15 mouse cellular contexts compared by ENCODE assay signal in the genomic region with DNA sequence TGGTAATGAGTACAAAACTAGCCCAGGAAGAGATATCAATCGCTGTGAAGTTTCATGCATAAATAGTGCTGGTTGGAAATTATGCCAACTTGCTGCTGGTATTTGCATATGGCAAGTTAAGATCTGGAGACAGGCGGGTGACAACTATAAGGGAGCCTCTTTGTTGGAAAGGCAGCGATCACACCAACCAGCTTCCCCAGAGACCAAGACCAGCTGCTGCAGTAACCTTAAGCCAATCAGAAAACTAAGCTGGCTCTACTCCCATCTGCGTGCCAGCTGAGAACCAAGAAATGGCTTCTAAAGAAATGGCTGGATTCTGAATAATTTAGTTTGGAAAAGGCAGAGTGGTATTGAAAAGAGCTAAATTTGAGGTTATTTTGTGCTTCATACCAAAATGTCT.
DNase-seq lines count a peak whose midpoint lies in the region; ATAC-seq and TF ChIP-seq lines count a peak whose summit lies in the region.
"Had no signal": no experiment of that assay in that cellular context is flagged by ENCODE, and none has a peak within 500 bp of the region (broad histone marks: within the 10 kb centered on the region; RNA-seq: fewer than 3 reads in every experiment).

No protein-coding gene starts in this region.

- no peak for DNase-seq in forebrain, embryonic 11.5 days (ENCODE audit: low spot score)
- DNase-seq in forebrain, embryonic 10.5 days (ENCODE audit: extremely low spot score, low spot score) = no peak
- DNase-seq in forebrain, embryonic 14.5 days (ENCODE audit: low spot score) = peak; percentile 87
- DNase-seq in hindbrain, postnatal 0 days (ENCODE audit: low spot score) = peak; percentile 72
- DNase-seq in urinary bladder, postnatal 36 days (ENCODE audit: low spot score in 2 of 2) = no peak
- DNase-seq in spleen, postnatal 4 days (ENCODE audit: low spot score in 2 of 2) = no peak
- no peak for DNase-seq in kidney, postnatal 25 days
- DNase-seq: cerebellum, adult 11-12 months; lung, postnatal 14 days; thymus, adult 18-20 months had no signal

- no peaks in the 10 kb centered on the region for H3K9me3 ChIP-seq in forebrain, embryonic 11.5 days (ENCODE audit: control insufficient read depth, low read length)
- H3K9me3 ChIP-seq in forebrain, embryonic 10.5 days = no peaks in the 10 kb centered on the region
- H3K9me3 ChIP-seq in forebrain, embryonic 14.5 days (replicated peaks; ENCODE audit: control insufficient read depth, low read length) = no peaks in the 10 kb centered on the region
- no peaks in the 10 kb centered on the region for H3K9me3 ChIP-seq in hindbrain, postnatal 0 days (ENCODE audit: low read length)
- H3K9me3 ChIP-seq in neural tube, embryonic 14.5 days (ENCODE audit: control insufficient read depth, low read length) = no peaks in the 10 kb centered on the region
- H3K9me3 ChIP-seq: G1E; heart, embryonic 15.5 days; liver, embryonic 12.5 days had no signal

- no peak overlapping the region for H3K27ac ChIP-seq in forebrain, embryonic 11.5 days (ENCODE audit: low read depth, low read length)
- H3K27ac ChIP-seq in forebrain, embryonic 10.5 days = no peak overlapping the region
- no peak overlapping the region for H3K27ac ChIP-seq in forebrain, embryonic 14.5 days (ENCODE audit: low read depth, low read length)
- no peak overlapping the region for H3K27ac ChIP-seq in hindbrain, postnatal 0 days
- H3K27ac ChIP-seq in neural tube, embryonic 14.5 days (ENCODE audit: low read depth, low read length) = no peak overlapping the region
- H3K27ac ChIP-seq: heart, embryonic 15.5 days; liver, embryonic 12.5 days had no signal

- peak; percentile 71; the same call in 1 of the 2 replicates for ATAC-seq in forebrain, embryonic 11.5 days (replicated peaks; ENCODE audit: low FRiP score)
- ATAC-seq in forebrain, embryonic 14.5 days = peak; percentile 99
- peak; percentile 80 for ATAC-seq in hindbrain, postnatal 0 days
- ATAC-seq in neural tube, embryonic 14.5 days (ENCODE audit: low read depth) = peak; percentile 69; the same call in 1 of the 2 replicates
- ATAC-seq: intestine, embryonic 16.5 days; liver, embryonic 12.5 days had no signal

- H3K4me2 ChIP-seq in forebrain, embryonic 11.5 days (ENCODE audit: low read depth, low read length, severe bottlenecking) = no peak overlapping the region
- no peak overlapping the region for H3K4me2 ChIP-seq in forebrain, embryonic 14.5 days (ENCODE audit: low read length)
- no peak overlapping the region for H3K4me2 ChIP-seq in hindbrain, postnatal 0 days (ENCODE audit: low read depth, low read length)
- H3K4me2 ChIP-seq in neural tube, embryonic 14.5 days (ENCODE audit: low read depth, low read length) = no peak overlapping the region
- H3K4me2 ChIP-seq: heart, embryonic 15.5 days; liver, embryonic 12.5 days had no signal

- no peaks in the 10 kb centered on the region for H3K36me3 ChIP-seq in forebrain, embryonic 11.5 days (ENCODE audit: control insufficient read depth, insufficient read depth, low read length)
- H3K36me3 ChIP-seq in forebrain, embryonic 10.5 days (replicated peaks) = no peaks in the 10 kb centered on the region
- H3K36me3 ChIP-seq in forebrain, embryonic 14.5 days (ENCODE audit: control insufficient read depth, insufficient read depth, low read length) = no peaks in the 10 kb centered on the region
- H3K36me3 ChIP-seq in hindbrain, postnatal 0 days (ENCODE audit: insufficient read depth, low read length) = no peaks in the 10 kb centered on the region
- no peaks in the 10 kb centered on the region for H3K36me3 ChIP-seq in neural tube, embryonic 14.5 days (ENCODE audit: control insufficient read depth, insufficient read depth, low read length)
- H3K36me3 ChIP-seq: G1E; heart, embryonic 15.5 days; liver, embryonic 12.5 days had no signal

- no peaks in the 10 kb centered on the region for H3K27me3 ChIP-seq in forebrain, embryonic 11.5 days (ENCODE audit: control insufficient read depth, insufficient read depth, low read length)
- H3K27me3 ChIP-seq in forebrain, embryonic 10.5 days (ENCODE audit: poor library complexity, severe bottlenecking) = no peaks in the 10 kb centered on the region
- no peaks in the 10 kb centered on the region for H3K27me3 ChIP-seq in forebrain, embryonic 14.5 days (replicated peaks; ENCODE audit: control insufficient read depth, insufficient read depth, low read length)
- no peaks in the 10 kb centered on the region for H3K27me3 ChIP-seq in hindbrain, postnatal 0 days (ENCODE audit: insufficient read depth, low read length)
- no peaks in the 10 kb centered on the region for H3K27me3 ChIP-seq in neural tube, embryonic 14.5 days (ENCODE audit: control insufficient read depth, insufficient read depth, low read length)
- H3K27me3 ChIP-seq: heart, embryonic 15.5 days; liver, embryonic 12.5 days had no signal

- H3K9ac ChIP-seq in forebrain, embryonic 11.5 days (ENCODE audit: low read length) = no peak overlapping the region
- no peak overlapping the region for H3K9ac ChIP-seq in forebrain, embryonic 14.5 days (ENCODE audit: low read length)
- H3K9ac ChIP-seq in hindbrain, postnatal 0 days (replicated peaks; ENCODE audit: low read length) = no peak overlapping the region
- no peak overlapping the region for H3K9ac ChIP-seq in neural tube, embryonic 14.5 days (replicated peaks; ENCODE audit: low read depth, low read length)
- H3K9ac ChIP-seq: heart, embryonic 15.5 days; liver, embryonic 12.5 days had no signal

- H3K4me1 ChIP-seq in forebrain, embryonic 11.5 days (replicated peaks; ENCODE audit: control insufficient read depth, insufficient read depth, low read length) = no peaks in the 10 kb centered on the region
- H3K4me1 ChIP-seq in forebrain, embryonic 10.5 days = no peaks in the 10 kb centered on the region
- H3K4me1 ChIP-seq in forebrain, embryonic 14.5 days (ENCODE audit: control insufficient read depth, insufficient read depth, low read length) = no peaks in the 10 kb centered on the region
- no peaks in the 10 kb centered on the region for H3K4me1 ChIP-seq in hindbrain, postnatal 0 days (ENCODE audit: insufficient read depth, low read length)
- H3K4me1 ChIP-seq in neural tube, embryonic 14.5 days (ENCODE audit: control insufficient read depth, insufficient read depth, low read length) = no peaks in the 10 kb centered on the region
- H3K4me1 ChIP-seq: heart, embryonic 15.5 days; liver, embryonic 12.5 days had no signal

- H3K4me3 ChIP-seq in forebrain, embryonic 11.5 days (ENCODE audit: low read depth, low read length) = no peak overlapping the region
- no peak overlapping the region for H3K4me3 ChIP-seq in forebrain, embryonic 10.5 days
- H3K4me3 ChIP-seq in forebrain, embryonic 14.5 days (ENCODE audit: low read depth, low read length) = no peak overlapping the region
- no peak overlapping the region for H3K4me3 ChIP-seq in hindbrain, postnatal 0 days (ENCODE audit: low read length)
- no peak overlapping the region for H3K4me3 ChIP-seq in neural tube, embryonic 14.5 days (ENCODE audit: low read depth, low read length)
- H3K4me3 ChIP-seq: heart, embryonic 15.5 days; liver, embryonic 12.5 days had no signal

- TF ChIP-seq CTCF in hindbrain, postnatal 0 days (IDR thresholded peaks at IDR 0.05; ENCODE audit: low read depth) = no peak

- WGBS in forebrain, embryonic 11.5 days = 84% methylated on average over 4 of the region's 4 CpGs
- 90% methylated on average over 4 of the region's 4 CpGs for WGBS in forebrain, embryonic 10.5 days
- whole genome bisulfite sequencing in forebrain, embryonic 14.5 days = 56% methylated on average over 4 of the region's 4 CpGs
- 35% methylated on average over 4 of the region's 4 CpGs for WGBS in hindbrain, postnatal 0 days
- 45% methylated on average over 4 of the region's 4 CpGs for WGBS in neural tube, embryonic 14.5 days

Comparison
In these comparisons a context has a peak if more than half of its experiments do, and no peak if none do; other contexts are left out.
1. DNase-seq: peak in forebrain, embryonic 14.5 days (single experiment) and hindbrain, postnatal 0 days (single experiment); none in forebrain, embryonic 11.5 days (single experiment), forebrain, embryonic 10.5 days (single experiment), urinary bladder, postnatal 36 days (0 of 2), spleen, postnatal 4 days (0 of 2) and kidney, postnatal 25 days (0 of 2).
2. Peak in every context shown above with its lines, with median percentiles within 50 percentile points of each other: ATAC-seq.